Mouse (Mus musculus): ENCODE results near the gene Slc7a11. TPM values are rescaled to one million over a fixed set of nuclear protein-coding genes. Genes with fewer than 3 reads are reported as not detected.

Slc7a11 gene
- polyA plus RNA-seq, 1 experiment from 2014 or later = 2.4 TPM

DNA sequence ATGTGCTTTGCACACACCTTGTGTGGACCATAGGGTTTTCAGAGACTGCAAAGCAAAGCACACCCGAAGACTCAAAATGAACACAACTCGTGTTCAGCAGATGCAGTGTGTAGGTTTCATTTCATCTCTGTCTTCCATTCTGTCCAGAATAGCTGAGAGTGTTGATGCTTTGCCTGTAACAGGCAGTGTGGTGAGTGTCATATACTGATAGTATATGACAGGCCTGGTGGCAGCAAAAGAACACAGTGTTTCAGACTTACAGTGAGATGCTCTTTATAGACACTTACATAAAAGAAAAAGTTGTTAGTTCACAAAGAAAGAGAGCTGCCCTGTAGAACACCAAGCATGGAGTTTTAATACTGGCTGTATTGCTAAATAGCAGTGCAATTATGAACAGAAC lies 505.8 kb downstream of the Slc7a11 start:
- no peaks in the 10 kb centered on the region for H3K4me1 ChIP-seq (replicated peaks; ENCODE audit: control insufficient read depth, insufficient read depth)
- no peaks in the 10 kb centered on the region for H3K9me3 ChIP-seq (ENCODE audit: control insufficient read depth, low read length)
- no peak overlapping the region for H3K4me2 ChIP-seq (replicated peaks; ENCODE audit: low read depth)
- ATAC-seq (ENCODE audit: low FRiP score, low TSS enrichment) (no peak), DNase-seq (ENCODE audit: low spot score) (no peak)
- no peaks in the 10 kb centered on the region for H3K36me3 ChIP-seq (ENCODE audit: control insufficient read depth, insufficient read depth, low read length)
- no peak overlapping the region for H3K4me3 ChIP-seq (ENCODE audit: low read depth, low read length)
- no peak for TF ChIP-seq EP300 (optimal IDR thresholded peaks at IDR 0.05)
- TF ChIP-seq CTCF (IDR thresholded peaks at IDR 0.05; ENCODE audit: low read depth) = no peak
- H3K27ac ChIP-seq (replicated peaks) = no peak overlapping the region
- H3K27me3 ChIP-seq (ENCODE audit: control insufficient read depth, insufficient read depth, low read length) = no peaks in the 10 kb centered on the region
- 67% methylated on average over 2 of the region's 2 CpGs for WGBS
- no peak overlapping the region for H3K9ac ChIP-seq (ENCODE audit: low read length)

GRCm38 (mm10) chr3:49929496-49929895 lies 513.9 kb downstream of the Slc7a11 start:
- Histone ChIP-seq H3K9ac (ENCODE audit: low read length) (no peak overlapping the region), H3K4me3 (ENCODE audit: low read depth, low read length) (no peak overlapping the region), H3K4me1 (replicated peaks; ENCODE audit: control insufficient read depth, insufficient read depth) (no peaks in the 10 kb centered on the region), H3K9me3 (ENCODE audit: control insufficient read depth, low read length) (no peaks in the 10 kb centered on the region), H3K27me3 (ENCODE audit: control insufficient read depth, insufficient read depth, low read length) (no peaks in the 10 kb centered on the region), H3K27ac (replicated peaks) (no peak overlapping the region), H3K36me3 (ENCODE audit: control insufficient read depth, insufficient read depth, low read length) (no peaks in the 10 kb centered on the region), H3K4me2 (replicated peaks; ENCODE audit: low read depth) (no peak overlapping the region)
- TF ChIP-seq CTCF (IDR thresholded peaks at IDR 0.05; ENCODE audit: low read depth) = no peak
- no peak for TF ChIP-seq EP300 (optimal IDR thresholded peaks at IDR 0.05)
- ATAC-seq (ENCODE audit: low FRiP score, low TSS enrichment) (no peak), DNase-seq (ENCODE audit: low spot score) (no peak)

DNA sequence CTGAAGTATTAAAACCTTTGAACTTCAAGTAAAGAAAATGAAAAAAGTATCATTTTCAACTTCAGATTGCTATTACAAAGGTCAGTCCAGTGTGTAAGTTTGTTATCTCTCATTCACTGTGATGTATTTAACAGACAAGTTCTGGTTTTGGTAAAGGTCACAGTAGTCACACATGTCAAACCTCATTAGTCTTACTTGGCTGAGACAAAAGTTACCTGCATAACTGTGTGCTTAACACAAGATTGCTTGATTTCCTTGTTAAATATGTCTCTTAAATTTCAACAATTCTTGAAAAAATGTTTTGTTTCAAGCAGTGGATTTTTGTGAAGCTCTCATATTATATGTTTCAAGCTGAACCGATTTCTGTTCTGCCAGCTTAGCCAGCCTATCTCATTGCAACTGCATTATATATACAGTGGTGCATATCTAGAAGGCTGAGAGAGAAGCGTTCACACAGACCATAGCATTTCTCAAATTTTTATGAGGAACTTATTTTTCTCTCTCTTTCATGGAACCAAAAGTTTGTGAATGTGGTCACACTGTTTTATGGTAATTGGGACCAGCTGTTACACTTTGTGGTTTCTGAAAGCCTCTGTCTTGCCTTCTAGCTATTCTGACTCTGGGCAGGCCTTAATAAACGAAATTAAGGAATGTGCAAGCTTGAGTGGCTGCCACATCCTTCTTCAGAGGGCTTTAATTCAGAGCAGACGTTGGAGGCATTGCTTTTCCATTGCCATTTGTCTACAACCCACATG lies 514.7 kb downstream of the Slc7a11 start:
- H3K4me1 ChIP-seq (replicated peaks; ENCODE audit: control insufficient read depth, insufficient read depth) = no peaks in the 10 kb centered on the region
- H3K27me3 ChIP-seq (ENCODE audit: control insufficient read depth, insufficient read depth, low read length) = no peaks in the 10 kb centered on the region
- no peak overlapping the region for H3K9ac ChIP-seq (ENCODE audit: low read length)
- no peak overlapping the region for H3K4me3 ChIP-seq (ENCODE audit: low read depth, low read length)
- TF ChIP-seq CTCF (IDR thresholded peaks at IDR 0.05; ENCODE audit: low read depth) (no peak), EP300 (optimal IDR thresholded peaks at IDR 0.05) (no peak)
- ATAC-seq (ENCODE audit: low FRiP score, low TSS enrichment) (no peak), DNase-seq (ENCODE audit: low spot score) (no peak)
- no peaks in the 10 kb centered on the region for H3K9me3 ChIP-seq (ENCODE audit: control insufficient read depth, low read length)
- no peak overlapping the region for H3K4me2 ChIP-seq (replicated peaks; ENCODE audit: low read depth)
- H3K36me3 ChIP-seq (ENCODE audit: control insufficient read depth, insufficient read depth, low read length) = no peaks in the 10 kb centered on the region
- no peak overlapping the region for H3K27ac ChIP-seq (replicated peaks)
- 30% methylated on average over 4 of the region's 4 CpGs for WGBS

- ATAC-seq (ENCODE audit: low FRiP score, low TSS enrichment) = peak; percentile 42; the same call in 1 of the 2 replicates
- H3K27me3 ChIP-seq (ENCODE audit: control insufficient read depth, insufficient read depth, low read length) = no peaks in the 10 kb centered on the region
- H3K36me3 ChIP-seq (ENCODE audit: control insufficient read depth, insufficient read depth, low read length) = no peaks in the 10 kb centered on the region
- no peak overlapping the region for H3K4me2 ChIP-seq (replicated peaks; ENCODE audit: low read depth)
- no peak overlapping the region for H3K4me3 ChIP-seq (ENCODE audit: low read depth, low read length)
- no peak overlapping the region for H3K9ac ChIP-seq (ENCODE audit: low read length)
- no peak for DNase-seq (ENCODE audit: low spot score)
- TF ChIP-seq EP300 (optimal IDR thresholded peaks at IDR 0.05) (no peak), CTCF (IDR thresholded peaks at IDR 0.05; ENCODE audit: low read depth) (no peak)
- no peak overlapping the region for H3K27ac ChIP-seq (replicated peaks)
- 20% methylated on average over 2 of the region's 2 CpGs for WGBS
- H3K9me3 ChIP-seq (ENCODE audit: control insufficient read depth, low read length) = no peaks in the 10 kb centered on the region
- no peaks in the 10 kb centered on the region for H3K4me1 ChIP-seq (replicated peaks; ENCODE audit: control insufficient read depth, insufficient read depth)
Observed at GRCm38 (mm10) chr3:49913929-49914328, 529.5 kb downstream of the Slc7a11 start.

DNA sequence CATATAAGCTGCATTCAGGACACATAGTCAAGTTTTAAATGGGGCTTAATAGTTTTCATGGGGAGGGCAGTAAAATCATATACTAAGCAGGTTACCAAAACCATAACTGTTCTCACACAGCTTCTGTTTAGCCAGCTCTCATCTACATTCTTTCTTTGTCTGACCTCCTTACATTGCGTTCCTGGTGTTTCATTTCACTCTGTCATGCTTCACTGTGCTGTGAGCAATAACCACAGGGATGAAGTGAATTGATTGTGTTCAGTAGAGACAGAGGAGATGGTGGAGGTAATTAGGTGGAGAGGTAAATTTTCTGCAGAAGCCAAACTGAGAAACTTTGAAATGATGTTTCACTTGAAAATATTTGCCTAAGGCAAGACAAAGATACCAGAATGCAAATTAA lies 532.5 kb downstream of the Slc7a11 start:
- H3K27ac ChIP-seq (replicated peaks) = no peak overlapping the region
- H3K4me2 ChIP-seq (replicated peaks; ENCODE audit: low read depth) = no peak overlapping the region
- no peaks in the 10 kb centered on the region for H3K27me3 ChIP-seq (ENCODE audit: control insufficient read depth, insufficient read depth, low read length)
- DNase-seq (ENCODE audit: low spot score) (no peak), ATAC-seq (ENCODE audit: low FRiP score, low TSS enrichment) (no peak)
- no peak overlapping the region for H3K9ac ChIP-seq (ENCODE audit: low read length)
- 71% methylated on average over 1 of the region's 1 CpGs for WGBS
- TF ChIP-seq EP300 (optimal IDR thresholded peaks at IDR 0.05) (no peak), CTCF (IDR thresholded peaks at IDR 0.05; ENCODE audit: low read depth) (no peak)
- no peaks in the 10 kb centered on the region for H3K4me1 ChIP-seq (replicated peaks; ENCODE audit: control insufficient read depth, insufficient read depth)
- H3K4me3 ChIP-seq (ENCODE audit: low read depth, low read length) = no peak overlapping the region
- H3K9me3 ChIP-seq (ENCODE audit: control insufficient read depth, low read length) = no peaks in the 10 kb centered on the region
- H3K36me3 ChIP-seq (ENCODE audit: control insufficient read depth, insufficient read depth, low read length) = no peaks in the 10 kb centered on the region
